Mouse (Mus musculus): ENCODE measurements around the gene Mfsd4a.

Mfsd4a gene

GRCm38 (mm10) chr1:131987432-131987831, 80.4 kb downstream of the Mfsd4a start:
- DNase-seq: peak in 1 of 2 experiments; percentile 18

- DNase-seq: no peak
Measured at GRCm38 (mm10) chr1:131983806-131984205, 84.1 kb downstream of the Mfsd4a start.

- peak; percentile 78 to 81 for DNase-seq
Measured at GRCm38 (mm10) chr1:131982907-131983306, 85.0 kb downstream of the Mfsd4a start.

GRCm38 (mm10) chr1:131981378-131982013, 86.4 kb downstream of the Mfsd4a start:
- DNase-seq: peak; percentile 78 to 85

- peak in 1 of 2 experiments; percentile 42 for DNase-seq
Measured at GRCm38 (mm10) chr1:131980471-131980870, 87.4 kb downstream of the Mfsd4a start.

GRCm38 (mm10) chr1:131976886-131977285, 91.0 kb downstream of the Mfsd4a start:
- no peak for DNase-seq

GRCm38 (mm10) chr1:131973991-131974390, 93.9 kb downstream of the Mfsd4a start:
- DNase-seq: no peak
